Mouse (Mus musculus): ENCODE measurements at regions not wholly inside any gene's neighbourhood (a gene's known extent, or its start where the extent isn't known, plus 50 kb on each side); places are given as distances from the start of the nearest gene placed in this dataset.

- no peak for TF ChIP-seq CTCF (IDR thresholded peaks at IDR 0.05; ENCODE audit: insufficient read depth, low read length)
- TF ChIP-seq POLR2A (IDR thresholded peaks at IDR 0.05; ENCODE audit: borderline replicate concordance, extremely low read depth, low read depth, low read length), result no peak
Observed at GRCm38 (mm10) chr7:130089896-130090610, 430.1 kb downstream of the Ate1 start.
